17 mouse cellular contexts compared by ENCODE assay signal in the genomic region with DNA sequence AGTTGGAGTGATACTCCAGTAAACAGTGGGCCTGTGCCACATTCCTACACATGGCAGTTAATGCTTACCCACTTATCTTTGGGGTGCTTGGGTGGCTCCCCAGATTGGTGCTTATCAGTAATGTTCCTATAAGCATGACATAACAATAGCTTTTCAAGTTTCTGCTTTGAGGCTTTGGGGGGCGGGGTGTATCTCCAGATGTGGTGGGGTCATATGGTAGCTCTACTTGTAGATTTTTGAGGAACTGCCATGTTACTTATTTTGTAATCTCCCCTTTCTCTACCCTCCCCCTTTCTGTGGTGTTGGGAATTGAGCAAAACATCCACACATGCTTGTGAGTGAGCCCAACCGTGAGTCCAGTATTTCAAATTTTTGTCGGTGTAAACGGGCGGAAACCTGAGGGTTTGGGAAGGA. TPM values are rescaled to one million over a fixed set of nuclear protein-coding genes. Genes with fewer than 3 reads are reported as not detected.
DNase-seq lines count a peak whose midpoint lies in the region; ATAC-seq and TF ChIP-seq lines count a peak whose summit lies in the region.
"Had no signal": no experiment of that assay in that cellular context is flagged by ENCODE, and none has a peak within 500 bp of the region (broad histone marks: within the 10 kb centered on the region; RNA-seq: fewer than 3 reads in every experiment).

No protein-coding gene starts in this region.

- no peak overlapping the region for H3K4me2 ChIP-seq in lung, embryonic 16.5 days (ENCODE audit: low read depth, low read length)
- peak overlapping the region; percentile 53 for H3K4me2 ChIP-seq in liver, embryonic 11.5 days
- H3K4me2 ChIP-seq in kidney, embryonic 14.5 days (replicated peaks; ENCODE audit: low read depth, low read length) = no peak overlapping the region
- H3K4me2 ChIP-seq: limb, embryonic 12.5 days; midbrain, embryonic 11.5 days had no signal

- no peak for TF ChIP-seq CTCF in bone marrow, adult 2 months (IDR thresholded peaks at IDR 0.05; ENCODE audit: control insufficient read depth, insufficient read depth, low read length)

- H3K4me3 ChIP-seq in lung, embryonic 16.5 days (ENCODE audit: low read length) = no peak overlapping the region
- peak overlapping the region; percentile 18 for H3K4me3 ChIP-seq in bone marrow, adult 2 months (replicated peaks; ENCODE audit: control insufficient read depth, low read depth, low read length)
- no peak overlapping the region for H3K4me3 ChIP-seq in liver, embryonic 11.5 days (ENCODE audit: low read depth, low read length)
- no peak overlapping the region for H3K4me3 ChIP-seq in kidney, embryonic 14.5 days (ENCODE audit: low read length)
- H3K4me3 ChIP-seq: heart, embryonic 10.5 days; hindbrain, embryonic 10.5 days; limb, embryonic 12.5 days had no signal

- peaks cover 43% of the 10 kb centered on the region for H3K4me1 ChIP-seq in lung, embryonic 16.5 days (replicated peaks; ENCODE audit: control insufficient read depth, insufficient read depth, low read length)
- H3K4me1 ChIP-seq in bone marrow, adult 2 months (ENCODE audit: control insufficient read depth, insufficient read depth, low read length) = peaks cover 9% of the 10 kb centered on the region
- H3K4me1 ChIP-seq in liver, embryonic 11.5 days (replicated peaks; ENCODE audit: control insufficient read depth, insufficient read depth, low read length) = peaks cover 45% of the 10 kb centered on the region
- peaks cover 28% of the 10 kb centered on the region for H3K4me1 ChIP-seq in kidney, embryonic 14.5 days (ENCODE audit: control insufficient read depth, insufficient read depth, low read length)

- TF ChIP-seq POLR2A in bone marrow, adult 2 months (IDR thresholded peaks at IDR 0.05; ENCODE audit: borderline replicate concordance, control insufficient read depth, low read depth, low read length) = no peak

- no peaks in the 10 kb centered on the region for H3K27me3 ChIP-seq in lung, embryonic 16.5 days (ENCODE audit: control insufficient read depth, insufficient read depth, low read depth, low read length)
- H3K27me3 ChIP-seq in liver, embryonic 11.5 days (replicated peaks; ENCODE audit: control insufficient read depth, insufficient read depth, low read length) = no peaks in the 10 kb centered on the region
- no peaks in the 10 kb centered on the region for H3K27me3 ChIP-seq in kidney, embryonic 14.5 days (ENCODE audit: control insufficient read depth, insufficient read depth, low read length)
- H3K27me3 ChIP-seq: limb, embryonic 12.5 days had no signal

- WGBS in lung, embryonic 16.5 days = 60% methylated on average over 5 of the region's 5 CpGs
- 7% methylated on average over 5 of the region's 5 CpGs for WGBS in bone marrow, adult 2 months
- WGBS in liver, embryonic 11.5 days = 42% methylated on average over 5 of the region's 5 CpGs
- 62% methylated on average over 5 of the region's 5 CpGs for WGBS in kidney, embryonic 14.5 days

- ATAC-seq in lung, embryonic 16.5 days (ENCODE audit: low read depth) = 0 out of 2 replicates have a peak, but pooled peaks have one; percentile 10
- peak; percentile 86 for ATAC-seq in liver, embryonic 11.5 days (replicated peaks; ENCODE audit: low FRiP score)
- peak; percentile 82 for ATAC-seq in megakaryocyte-erythroid progenitor cell, adult 5-6 weeks (replicated peaks; ENCODE audit: low FRiP score, low TSS enrichment, poor library complexity, severe bottlenecking)
- ATAC-seq in kidney, embryonic 14.5 days (ENCODE audit: low FRiP score, low TSS enrichment) = no peak; the same call in 1 of the 2 replicates
- ATAC-seq: intestine, postnatal 0 days had no signal

- H3K27ac ChIP-seq in lung, embryonic 16.5 days (ENCODE audit: low read length) = no peak overlapping the region
- H3K27ac ChIP-seq in bone marrow, adult 2 months (ENCODE audit: control insufficient read depth, insufficient read depth, low read depth, low read length, poor library complexity) = peak overlapping the region; percentile 85
- peak overlapping the region; percentile 75 for H3K27ac ChIP-seq in liver, embryonic 11.5 days (ENCODE audit: low read depth, low read length)
- no peak overlapping the region for H3K27ac ChIP-seq in kidney, embryonic 14.5 days (ENCODE audit: low read depth, low read length)
- H3K27ac ChIP-seq: heart, embryonic 10.5 days; hindbrain, embryonic 10.5 days; limb, embryonic 12.5 days had no signal

- DNase-seq in lung, postnatal 14 days = no peak
- DNase-seq in liver, embryonic 11.5 days (ENCODE audit: low spot score) = no peak
- DNase-seq in ovary, postnatal 36 days (ENCODE audit: low spot score) = no peak
- no peak for DNase-seq in testis, postnatal 10 days (ENCODE audit: low spot score)
- DNase-seq: adrenal gland, adult 8-10 months; cerebellum, adult 11-12 months; kidney, postnatal 36 days; layer of hippocampus, postnatal 36 days had no signal

- no peak overlapping the region for H3K9ac ChIP-seq in lung, embryonic 16.5 days (ENCODE audit: low read length)
- peak overlapping the region; percentile 22; the same call in 1 of the 2 replicates for H3K9ac ChIP-seq in liver, embryonic 11.5 days (ENCODE audit: low read depth, low read length)
- no peak overlapping the region for H3K9ac ChIP-seq in kidney, embryonic 14.5 days (ENCODE audit: low read depth, low read length)
- H3K9ac ChIP-seq: limb, embryonic 12.5 days had no signal

- peaks cover 3% of the 10 kb centered on the region; the same call in 1 of the 2 replicates for H3K36me3 ChIP-seq in lung, embryonic 16.5 days (ENCODE audit: control insufficient read depth, insufficient read depth, low read length)
- H3K36me3 ChIP-seq in liver, embryonic 11.5 days (ENCODE audit: control insufficient read depth, insufficient read depth, low read length) = no peaks in the 10 kb centered on the region
- H3K36me3 ChIP-seq in kidney, embryonic 14.5 days (ENCODE audit: control insufficient read depth, insufficient read depth, low read length) = no peaks in the 10 kb centered on the region
- H3K36me3 ChIP-seq: hindbrain, embryonic 10.5 days had no signal

- H3K9me3 ChIP-seq in lung, embryonic 16.5 days (ENCODE audit: control insufficient read depth, low read length) = no peaks in the 10 kb centered on the region
- no peaks in the 10 kb centered on the region for H3K9me3 ChIP-seq in liver, embryonic 11.5 days (ENCODE audit: control insufficient read depth, low read length)
- no peaks in the 10 kb centered on the region for H3K9me3 ChIP-seq in kidney, embryonic 14.5 days (ENCODE audit: control insufficient read depth, low read length)
- H3K9me3 ChIP-seq: heart, embryonic 10.5 days; hindbrain, embryonic 10.5 days; limb, embryonic 12.5 days had no signal

RNA-seq across cellular contexts. Expression of gene Igf1r, which starts 32.4 kb away (rescaled TPM):
- 19.9 and 22.9 TPM in 2 replicates for polyA plus RNA-seq in lung, embryonic 16.5 days (2015; fragmentation: Nextera tagmentation; extraction: Ambion mirVana)
- polyA plus RNA-seq in bone marrow, adult 2 months (2011; ENCODE audit: insufficient read depth, insufficient read length, low replicate concordance, missing spikeins) = 8.7 and 21.3 TPM in 2 replicates
- 9.2 and 10.2 TPM in 2 replicates for polyA plus RNA-seq in liver, embryonic 11.5 days (2014; fragmentation: Nextera tagmentation; extraction: Ambion mirVana)
- 40.8 and 53.2 TPM in 2 replicates for total RNA-seq in megakaryocyte-erythroid progenitor cell, adult 5-6 weeks (2014; fragmentation: Nextera tagmentation)
- total RNA-seq in megakaryocyte-erythroid progenitor cell, adult 5-6 weeks (2017) = 21.4 and 27.0 TPM in 2 replicates
- 29.7 and 31.6 TPM in 2 replicates for polyA plus RNA-seq in kidney, embryonic 14.5 days (2014; fragmentation: Nextera tagmentation; extraction: Ambion mirVana)

Comparison
In these comparisons a context has a peak if more than half of its experiments do, and no peak if none do; other contexts are left out.
1. H3K27ac ChIP-seq: peak in bone marrow, adult 2 months (single experiment) and liver, embryonic 11.5 days (single experiment); none in lung, embryonic 16.5 days (single experiment) and kidney, embryonic 14.5 days (single experiment).